Mouse (Mus musculus) megakaryocyte, embryonic 14.5 days (primary cell): ENCODE results near the gene Olfr1131.

Experiments used
- FLI1 ChIP-seq: IDR thresholded peaks from 2 replicates; pipeline ENCODE4 v1.6.1; 2012; ENCODE audit warnings: low read length, inconsistent platforms, mixed read lengths
- GATA1 ChIP-seq: IDR thresholded peaks from 3 replicates; pipeline ENCODE4 v1.6.1; 2012; ENCODE audit warnings: mixed read lengths, low read length, inconsistent platforms, borderline replicate concordance

DNA sequence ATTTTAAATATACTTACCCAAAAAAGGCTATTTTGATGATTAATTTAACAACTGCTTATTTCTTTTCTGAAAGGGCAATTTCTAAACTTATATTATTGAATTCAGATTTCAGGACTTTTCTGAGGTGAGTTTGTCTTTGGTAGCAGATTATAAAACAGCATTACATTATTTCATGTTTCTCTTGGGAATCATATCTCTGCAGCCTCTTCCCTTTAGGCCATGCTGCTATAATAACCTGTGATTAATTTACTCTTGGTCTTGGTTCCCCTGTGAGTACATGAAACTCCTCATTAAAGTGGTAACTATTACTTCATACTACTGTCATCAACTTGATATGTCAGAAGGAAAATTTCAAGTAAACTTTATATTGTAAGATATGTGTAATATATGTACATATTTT, 10.5 kb downstream of the Olfr1131 start, which contains the start of gene Olfr1132:
- TF ChIP-seq GATA1 (no peak), FLI1 (no peak)
